Mouse (Mus musculus): ENCODE measurements around the gene Adarb2. TPM values are rescaled to one million over a fixed set of nuclear protein-coding genes. Genes with fewer than 3 reads are reported as not detected.

Gene Adarb2
- polyA plus RNA-seq, 1 experiment from 2014 or later = 0.07 TPM

GRCm38 (mm10) chr13:8610956-8611355 lies 408.3 kb downstream of the Adarb2 start:
- WGBS (ENCODE audit: insufficient replicate concordance) = 73% methylated on average over 8 of the region's 8 CpGs
- H3K4me3 ChIP-seq (replicated peaks) = no peak overlapping the region
- no peak overlapping the region for H3K27ac ChIP-seq (replicated peaks)
- no peaks in the 10 kb centered on the region for H3K27me3 ChIP-seq
- H3K4me1 ChIP-seq (replicated peaks) = no peaks in the 10 kb centered on the region
- ATAC-seq (ENCODE audit: insufficient read depth) = no peak
- H3K36me3 ChIP-seq (replicated peaks) = no peaks in the 10 kb centered on the region
- H3K9ac ChIP-seq = no peak overlapping the region
- no peaks in the 10 kb centered on the region for H3K9me3 ChIP-seq (replicated peaks)
- no peak overlapping the region for H3K4me2 ChIP-seq

GRCm38 (mm10) chr13:8612618-8613391 lies 410.1 kb downstream of the Adarb2 start:
- Histone ChIP-seq H3K36me3 (replicated peaks) (no peaks in the 10 kb centered on the region), H3K9me3 (replicated peaks) (no peaks in the 10 kb centered on the region), H3K4me3 (replicated peaks) (no peak overlapping the region), H3K9ac (no peak overlapping the region), H3K4me2 (no peak overlapping the region), H3K4me1 (replicated peaks) (no peaks in the 10 kb centered on the region), H3K27ac (replicated peaks) (no peak overlapping the region), H3K27me3 (no peaks in the 10 kb centered on the region)
- ATAC-seq (ENCODE audit: insufficient read depth) = no peak
- 65% methylated on average over 14 of the region's 14 CpGs for WGBS (ENCODE audit: insufficient replicate concordance)

- H3K4me2 ChIP-seq = no peak overlapping the region
- H3K9me3 ChIP-seq (replicated peaks) = no peaks in the 10 kb centered on the region
- no peak overlapping the region for H3K27ac ChIP-seq (replicated peaks)
- no peak overlapping the region for H3K4me3 ChIP-seq (replicated peaks)
- H3K36me3 ChIP-seq (replicated peaks) = no peaks in the 10 kb centered on the region
- ATAC-seq (ENCODE audit: insufficient read depth) = no peak
- H3K9ac ChIP-seq = no peak overlapping the region
- 56% methylated on average over 1 of the region's 1 CpGs for WGBS (ENCODE audit: insufficient replicate concordance)
- no peaks in the 10 kb centered on the region for H3K27me3 ChIP-seq
- H3K4me1 ChIP-seq (replicated peaks) = no peaks in the 10 kb centered on the region
Measured at GRCm38 (mm10) chr13:8616685-8617084, 414.0 kb downstream of the Adarb2 start.

- no peak overlapping the region for H3K27ac ChIP-seq (replicated peaks)
Measured at GRCm38 (mm10) chr13:8622263-8622662, 419.6 kb downstream of the Adarb2 start.

GRCm38 (mm10) chr13:8629565-8629964 lies 426.9 kb downstream of the Adarb2 start:
- Histone ChIP-seq H3K36me3 (replicated peaks) (no peaks in the 10 kb centered on the region), H3K9me3 (replicated peaks) (no peaks in the 10 kb centered on the region), H3K4me3 (replicated peaks) (no peak overlapping the region), H3K9ac (no peak overlapping the region), H3K27ac (replicated peaks) (no peak overlapping the region), H3K27me3 (no peaks in the 10 kb centered on the region), H3K4me1 (replicated peaks) (no peaks in the 10 kb centered on the region), H3K4me2 (no peak overlapping the region)
- WGBS (ENCODE audit: insufficient replicate concordance) = 61% methylated on average over 6 of the region's 6 CpGs
- no peak for ATAC-seq (ENCODE audit: insufficient read depth)

More at GRCm38 (mm10) chr13:8622263-8622662, 419.6 kb downstream of the Adarb2 start:
- Histone ChIP-seq H3K36me3 (replicated peaks) (no peaks in the 10 kb centered on the region), H3K4me1 (replicated peaks) (no peaks in the 10 kb centered on the region), H3K9me3 (replicated peaks) (no peaks in the 10 kb centered on the region), H3K9ac (no peak overlapping the region), H3K4me3 (replicated peaks) (no peak overlapping the region), H3K4me2 (no peak overlapping the region), H3K27me3 (no peaks in the 10 kb centered on the region)
- 66% methylated on average over 2 of the region's 2 CpGs for WGBS (ENCODE audit: insufficient replicate concordance)
- ATAC-seq (ENCODE audit: insufficient read depth) = no peak

GRCm38 (mm10) chr13:8631618-8632017 lies 429.0 kb downstream of the Adarb2 start:
- no peak overlapping the region for H3K9ac ChIP-seq
- no peaks in the 10 kb centered on the region for H3K4me1 ChIP-seq (replicated peaks)
- no peak for ATAC-seq (ENCODE audit: insufficient read depth)
- H3K9me3 ChIP-seq (replicated peaks) = no peaks in the 10 kb centered on the region
- H3K27ac ChIP-seq (replicated peaks) = no peak overlapping the region
- no peak overlapping the region for H3K4me3 ChIP-seq (replicated peaks)
- H3K27me3 ChIP-seq = no peaks in the 10 kb centered on the region
- no peaks in the 10 kb centered on the region for H3K36me3 ChIP-seq (replicated peaks)
- WGBS (ENCODE audit: insufficient replicate concordance) = 60% methylated on average over 1 of the region's 1 CpGs
- H3K4me2 ChIP-seq = no peak overlapping the region

GRCm38 (mm10) chr13:8632072-8632471 lies 429.4 kb downstream of the Adarb2 start:
- ATAC-seq (ENCODE audit: insufficient read depth) = no peak
- H3K4me1 ChIP-seq (replicated peaks) = no peaks in the 10 kb centered on the region
- H3K27me3 ChIP-seq = no peaks in the 10 kb centered on the region
- no peak overlapping the region for H3K9ac ChIP-seq
- WGBS (ENCODE audit: insufficient replicate concordance) = 20% methylated on average over 5 of the region's 5 CpGs
- H3K9me3 ChIP-seq (replicated peaks) = no peaks in the 10 kb centered on the region
- H3K27ac ChIP-seq (replicated peaks) = no peak overlapping the region
- H3K4me3 ChIP-seq (replicated peaks) = no peak overlapping the region
- no peaks in the 10 kb centered on the region for H3K36me3 ChIP-seq (replicated peaks)
- H3K4me2 ChIP-seq = no peak overlapping the region

GRCm38 (mm10) chr13:8633385-8634337 lies 431.0 kb downstream of the Adarb2 start:
- Histone ChIP-seq H3K4me1 (replicated peaks) (no peaks in the 10 kb centered on the region), H3K36me3 (replicated peaks) (no peaks in the 10 kb centered on the region), H3K27ac (replicated peaks) (no peak overlapping the region), H3K27me3 (no peaks in the 10 kb centered on the region), H3K4me3 (replicated peaks) (no peak overlapping the region), H3K9me3 (replicated peaks) (no peaks in the 10 kb centered on the region), H3K4me2 (no peak overlapping the region), H3K9ac (no peak overlapping the region)
- WGBS (ENCODE audit: insufficient replicate concordance) = 65% methylated on average over 5 of the region's 5 CpGs
- ATAC-seq (ENCODE audit: insufficient read depth) = no peak

- 20% methylated on average over 2 of the region's 2 CpGs for WGBS (ENCODE audit: insufficient replicate concordance)
- Histone ChIP-seq H3K9me3 (replicated peaks) (no peaks in the 10 kb centered on the region), H3K27me3 (no peaks in the 10 kb centered on the region), H3K9ac (no peak overlapping the region), H3K4me1 (replicated peaks) (no peaks in the 10 kb centered on the region), H3K27ac (replicated peaks) (no peak overlapping the region), H3K36me3 (replicated peaks) (no peaks in the 10 kb centered on the region), H3K4me2 (no peak overlapping the region), H3K4me3 (replicated peaks) (no peak overlapping the region)
- no peak for ATAC-seq (ENCODE audit: insufficient read depth)
Measured at GRCm38 (mm10) chr13:8642084-8642483, 439.4 kb downstream of the Adarb2 start.

- H3K36me3 ChIP-seq (replicated peaks) = no peaks in the 10 kb centered on the region
- H3K9me3 ChIP-seq (replicated peaks) = no peaks in the 10 kb centered on the region
- ATAC-seq (ENCODE audit: insufficient read depth) = no peak
- no peak overlapping the region for H3K27ac ChIP-seq (replicated peaks)
- H3K4me1 ChIP-seq (replicated peaks) = no peaks in the 10 kb centered on the region
- H3K9ac ChIP-seq = no peak overlapping the region
- H3K27me3 ChIP-seq = no peaks in the 10 kb centered on the region
- no peak overlapping the region for H3K4me3 ChIP-seq (replicated peaks)
- WGBS (ENCODE audit: insufficient replicate concordance) = 27% methylated on average over 3 of the region's 3 CpGs
- no peak overlapping the region for H3K4me2 ChIP-seq
Measured at GRCm38 (mm10) chr13:8643920-8644319, 441.3 kb downstream of the Adarb2 start.

Data from liver, embryonic 15.5 days (tissue).